Mouse (Mus musculus): Measurements from ENCODE around the gene Zfp235. TPM values are rescaled to one million over a fixed set of nuclear protein-coding genes. Genes with fewer than 3 reads are reported as not detected.
A peak's percentile ranks its signal among the peaks of the same experiment; 100 is the strongest.

The Zfp235 gene
- total and polyA plus RNA-seq, 2 experiments, result 3.8 to 7.7 TPM

GRCm38 (mm10) chr7:24110839-24111238 is 23.1 kb upstream of the Zfp235 start:
- H3K27ac ChIP-seq (replicated peaks; ENCODE audit: insufficient read depth, low read depth, low read length), result no peak overlapping the region
- DNase-seq (ENCODE audit: extremely low read depth, low read depth, low spot score), result no peak
- H3K27me3 ChIP-seq (ENCODE audit: control insufficient read depth, insufficient read depth, low read length), result 0 out of 2 replicates have a peak, but pooled peaks cover 2% of the 10 kb centered on the region
- no peak overlapping the region for H3K4me3 ChIP-seq (ENCODE audit: insufficient read depth, low read depth, low read length)
- no peaks in the 10 kb centered on the region; the same call in 1 of the 2 replicates for H3K4me1 ChIP-seq (ENCODE audit: control insufficient read depth, insufficient read depth, low read length)
- H3K79me2 ChIP-seq (ENCODE audit: control insufficient read depth, insufficient read depth, low read length), result no peaks in the 10 kb centered on the region
- 97% methylated on average over 7 of the region's 7 CpGs for WGBS
- no peak for TF ChIP-seq CTCF (IDR thresholded peaks at IDR 0.05; ENCODE audit: low read depth, low read length)
- no peak for TF ChIP-seq POLR2A (IDR thresholded peaks at IDR 0.05; ENCODE audit: extremely low read depth, insufficient read depth, low read length)
- H3K36me3 ChIP-seq (ENCODE audit: control insufficient read depth, insufficient read depth, low read length), result peaks cover 14% of the 10 kb centered on the region
- no peak overlapping the region for H3K9ac ChIP-seq (ENCODE audit: low read depth, low read length)

- no peaks in the 10 kb centered on the region for H3K79me2 ChIP-seq (ENCODE audit: control insufficient read depth, insufficient read depth, low read length)
- no peaks in the 10 kb centered on the region; the same call in 1 of the 2 replicates for H3K4me1 ChIP-seq (ENCODE audit: control insufficient read depth, insufficient read depth, low read length)
- H3K4me3 ChIP-seq (ENCODE audit: insufficient read depth, low read depth, low read length), result peak overlapping the region; percentile 64
- peak overlapping the region; percentile 77 for H3K9ac ChIP-seq (ENCODE audit: low read depth, low read length)
- DNase-seq (ENCODE audit: extremely low read depth, low read depth, low spot score), result no peak
- peak overlapping the region; percentile 80 for H3K27ac ChIP-seq (replicated peaks; ENCODE audit: insufficient read depth, low read depth, low read length)
- no peak for TF ChIP-seq POLR2A (IDR thresholded peaks at IDR 0.05; ENCODE audit: extremely low read depth, insufficient read depth, low read length)
- TF ChIP-seq CTCF (IDR thresholded peaks at IDR 0.05; ENCODE audit: low read depth, low read length), result no peak
- no peaks in the 10 kb centered on the region for H3K27me3 ChIP-seq (ENCODE audit: control insufficient read depth, insufficient read depth, low read length)
- 6% methylated on average over 9 of the region's 9 CpGs for WGBS
- peaks cover 7% of the 10 kb centered on the region for H3K36me3 ChIP-seq (ENCODE audit: control insufficient read depth, insufficient read depth, low read length)
Measured at GRCm38 (mm10) chr7:24111772-24112155, 22.2 kb upstream of the Zfp235 start.

GRCm38 (mm10) chr7:24112156-24112856 is 21.7 kb upstream of the Zfp235 start, which contains the start of gene Zfp112:
TSS of gene Zfp112 (plus strand) at chr7:24112314.
- 2% methylated on average over 23 of the region's 23 CpGs for WGBS
- H3K36me3 ChIP-seq (ENCODE audit: control insufficient read depth, insufficient read depth, low read length), result peaks cover 2% of the 10 kb centered on the region; the same call in 1 of the 2 replicates
- peak within 1 kb of the TSS; percentile 89 for H3K27ac ChIP-seq (replicated peaks; ENCODE audit: insufficient read depth, low read depth, low read length)
- H3K79me2 ChIP-seq (ENCODE audit: control insufficient read depth, insufficient read depth, low read length), result no peaks in the 10 kb centered on the region
- peak within 1 kb of the TSS; percentile 88 for H3K9ac ChIP-seq (ENCODE audit: low read depth, low read length)
- H3K27me3 ChIP-seq (ENCODE audit: control insufficient read depth, insufficient read depth, low read length), result no peaks in the 10 kb centered on the region
- no peak for TF ChIP-seq CTCF (IDR thresholded peaks at IDR 0.05; ENCODE audit: low read depth, low read length)
- TF ChIP-seq POLR2A (IDR thresholded peaks at IDR 0.05; ENCODE audit: extremely low read depth, insufficient read depth, low read length), result no peak
- peak; percentile 99 for DNase-seq (ENCODE audit: extremely low read depth, low read depth, low spot score)
- H3K4me1 ChIP-seq (ENCODE audit: control insufficient read depth, insufficient read depth, low read length), result no peaks in the 10 kb centered on the region; the same call in 1 of the 2 replicates
- H3K4me3 ChIP-seq (ENCODE audit: insufficient read depth, low read depth, low read length), result peak within 1 kb of the TSS; percentile 87

GRCm38 (mm10) chr7:24113001-24113400 is 21.0 kb upstream of the Zfp235 start:
- Histone ChIP-seq H3K27ac (replicated peaks; ENCODE audit: insufficient read depth, low read depth, low read length) (peak overlapping the region; percentile 89), H3K27me3 (ENCODE audit: control insufficient read depth, insufficient read depth, low read length) (no peaks in the 10 kb centered on the region), H3K9ac (ENCODE audit: low read depth, low read length) (peak overlapping the region; percentile 88), H3K36me3 (ENCODE audit: control insufficient read depth, insufficient read depth, low read length) (peaks cover 2% of the 10 kb centered on the region; the same call in 1 of the 2 replicates), H3K79me2 (ENCODE audit: control insufficient read depth, insufficient read depth, low read length) (no peaks in the 10 kb centered on the region), H3K4me1 (ENCODE audit: control insufficient read depth, insufficient read depth, low read length) (no peaks in the 10 kb centered on the region; the same call in 1 of the 2 replicates), H3K4me3 (ENCODE audit: insufficient read depth, low read depth, low read length) (peak overlapping the region; percentile 87)
- no peak for TF ChIP-seq CTCF (IDR thresholded peaks at IDR 0.05; ENCODE audit: low read depth, low read length)
- peak; percentile 34; the same call in 1 of the 2 replicates for TF ChIP-seq POLR2A (IDR thresholded peaks at IDR 0.05; ENCODE audit: extremely low read depth, insufficient read depth, low read length)
- WGBS, result 6% methylated on average over 12 of the region's 12 CpGs
- DNase-seq (ENCODE audit: extremely low read depth, low read depth, low spot score), result peak; percentile 88

GRCm38 (mm10) chr7:24116655-24117054 is 17.3 kb upstream of the Zfp235 start:
- Histone ChIP-seq H3K36me3 (ENCODE audit: control insufficient read depth, insufficient read depth, low read length) (no peaks in the 10 kb centered on the region), H3K79me2 (ENCODE audit: control insufficient read depth, insufficient read depth, low read length) (no peaks in the 10 kb centered on the region), H3K4me1 (ENCODE audit: control insufficient read depth, insufficient read depth, low read length) (no peaks in the 10 kb centered on the region; the same call in 1 of the 2 replicates), H3K9ac (ENCODE audit: low read depth, low read length) (no peak overlapping the region), H3K4me3 (ENCODE audit: insufficient read depth, low read depth, low read length) (no peak overlapping the region), H3K27ac (replicated peaks; ENCODE audit: insufficient read depth, low read depth, low read length) (no peak overlapping the region), H3K27me3 (ENCODE audit: control insufficient read depth, insufficient read depth, low read length) (no peaks in the 10 kb centered on the region)
- TF ChIP-seq POLR2A (IDR thresholded peaks at IDR 0.05; ENCODE audit: extremely low read depth, insufficient read depth, low read length) (no peak), CTCF (IDR thresholded peaks at IDR 0.05; ENCODE audit: low read depth, low read length) (no peak)
- 73% methylated on average over 4 of the region's 4 CpGs for WGBS
- no peak for DNase-seq (ENCODE audit: extremely low read depth, low read depth, low spot score)

All from liver, adult 2 months (tissue).